Mouse (Mus musculus) midbrain, embryonic 11.5 days (tissue): ENCODE data around the gene Fcmr. TPM values are rescaled to one million over a fixed set of nuclear protein-coding genes. Genes with fewer than 3 reads are reported as not detected.
A peak's percentile ranks its signal among the peaks of the same experiment; 100 is the strongest.

ENCODE experiments used
- ATAC-seq: fragments of 200-750 bp; cut with Nextera tagmentation; 2 replicates; pipeline ENCODE4 v1.8.0; 2017; ENCODE audit warnings: moderate TSS enrichment, moderate library complexity; ENCODE audit not compliant: low FRiP score
- DNase-seq: peaks from one replicate; pipeline ENCODE4 v3.0.0; 2015; ENCODE audit warnings: low spot score; ENCODE audit errors: missing footprints
- H3K27ac ChIP-seq: fragments of 300-500 bp; sonication (generic); 2 replicates; pipeline ENCODE4 v1.5.1; 2014; ENCODE audit warnings: low read depth, low read length
- H3K27me3 ChIP-seq: fragments of 300-500 bp; sonication (generic); 2 replicates; pipeline ENCODE4 v1.6.1; 2014; ENCODE audit warnings: mild to moderate bottlenecking, low read length, moderate library complexity, mixed read lengths; ENCODE audit not compliant: control insufficient read depth, insufficient read depth
- H3K36me3 ChIP-seq: fragments of 300-500 bp; sonication (generic); 2 replicates; pipeline ENCODE4 v1.6.1; 2014; ENCODE audit warnings: mild to moderate bottlenecking, low read length, moderate library complexity, mixed read lengths; ENCODE audit not compliant: control insufficient read depth, insufficient read depth
- H3K4me1 ChIP-seq: fragments of 300-500 bp; sonication (generic); 2 replicates; pipeline ENCODE4 v1.6.1; 2014; ENCODE audit warnings: low read length; ENCODE audit not compliant: control insufficient read depth, insufficient read depth
- H3K4me2 ChIP-seq: fragments of 300-500 bp; sonication (generic); 2 replicates; pipeline ENCODE4 v1.6.1; 2014; ENCODE audit warnings: mild to moderate bottlenecking, moderate library complexity
- H3K4me3 ChIP-seq: fragments of 300-500 bp; sonication (generic); 2 replicates; pipeline ENCODE4 v1.5.1; 2014; ENCODE audit warnings: low read depth, low read length
- H3K9ac ChIP-seq: fragments of 300-500 bp; sonication (generic); 2 replicates; pipeline ENCODE4 v1.6.1; 2014; ENCODE audit warnings: low read length
- H3K9me3 ChIP-seq: fragments of 300-500 bp; sonication (generic); 2 replicates; pipeline ENCODE4 v1.6.1; 2016; ENCODE audit warnings: low read length; ENCODE audit not compliant: control insufficient read depth
- WGBS: fragments of 180-500 bp; shearing (Covaris S2); extraction: QIAGEN DNeasy Blood & Tissue Kit; methylation state at CpG from one replicate; pipeline ENCODE4 v1.1.7; 2014; 5-methylcytosine and 5-hydroxymethylcytosine counted together
- polyA plus RNA-seq: library from polyadenylated mRNA; unstranded; fragments of >200 nt; fragmentation: Nextera tagmentation; extraction: Ambion mirVana; gene quantifications from 2 replicates; pipeline ENCODE4 v1.2.1, GENCODE M21; 2014

Fcmr gene
- polyA plus RNA-seq, 1 experiment from 2014 or later = 0.27 TPM

- no peaks in the 10 kb centered on the region for H3K36me3 ChIP-seq
- no peak overlapping the region for H3K4me2 ChIP-seq
- H3K27ac ChIP-seq = no peak overlapping the region
- DNase-seq (peak; percentile 85), ATAC-seq (no peak)
- H3K9ac ChIP-seq = no peak overlapping the region
- no peaks in the 10 kb centered on the region for H3K9me3 ChIP-seq
- no peaks in the 10 kb centered on the region for H3K27me3 ChIP-seq
- H3K4me1 ChIP-seq = no peaks in the 10 kb centered on the region; the same call in 1 of the 2 replicates
- H3K4me3 ChIP-seq = no peak overlapping the region
- 83% methylated on average over 9 of the region's 9 CpGs for WGBS
These were observed 10.7 kb upstream of the Fcmr start for GRCm38 (mm10) chr1:130854819-130855218.

- H3K27ac ChIP-seq = no peak overlapping the region
- no peaks in the 10 kb centered on the region for H3K9me3 ChIP-seq
- no peak overlapping the region for H3K4me3 ChIP-seq
- no peak overlapping the region for H3K4me2 ChIP-seq
- DNase-seq (no peak), ATAC-seq (no peak)
- 83% methylated on average over 2 of the region's 2 CpGs for WGBS
- H3K4me1 ChIP-seq = no peaks in the 10 kb centered on the region; the same call in 1 of the 2 replicates
- H3K27me3 ChIP-seq = no peaks in the 10 kb centered on the region
- no peak overlapping the region for H3K9ac ChIP-seq
- H3K36me3 ChIP-seq = no peaks in the 10 kb centered on the region
These were observed 9.7 kb upstream of the Fcmr start for GRCm38 (mm10) chr1:130855723-130856122.

- Histone ChIP-seq H3K9me3 (no peaks in the 10 kb centered on the region), H3K27ac (no peak overlapping the region), H3K4me2 (no peak overlapping the region), H3K4me1 (no peaks in the 10 kb centered on the region; the same call in 1 of the 2 replicates), H3K4me3 (no peak overlapping the region), H3K9ac (no peak overlapping the region), H3K27me3 (no peaks in the 10 kb centered on the region), H3K36me3 (no peaks in the 10 kb centered on the region)
- no peak for ATAC-seq
- no peak for DNase-seq
- WGBS = 92% methylated on average over 4 of the region's 4 CpGs
These were observed 8.0 kb upstream of the Fcmr start for GRCm38 (mm10) chr1:130857456-130857855.

- no peaks in the 10 kb centered on the region for H3K27me3 ChIP-seq
- H3K27ac ChIP-seq = no peak overlapping the region
- H3K4me2 ChIP-seq = no peak overlapping the region
- WGBS = 86% methylated on average over 4 of the region's 4 CpGs
- no peaks in the 10 kb centered on the region for H3K4me1 ChIP-seq
- ATAC-seq (no peak), DNase-seq (no peak)
- no peak overlapping the region for H3K9ac ChIP-seq
- no peak overlapping the region for H3K4me3 ChIP-seq
- H3K9me3 ChIP-seq = no peaks in the 10 kb centered on the region
- no peaks in the 10 kb centered on the region for H3K36me3 ChIP-seq
These were observed 1.2 kb upstream of the Fcmr start for GRCm38 (mm10) chr1:130864238-130864637.

- Histone ChIP-seq H3K36me3 (no peaks in the 10 kb centered on the region), H3K4me3 (no peak overlapping the region), H3K27ac (no peak overlapping the region), H3K9ac (no peak overlapping the region), H3K4me2 (no peak overlapping the region), H3K9me3 (no peaks in the 10 kb centered on the region), H3K27me3 (no peaks in the 10 kb centered on the region), H3K4me1 (no peaks in the 10 kb centered on the region)
- ATAC-seq (no peak), DNase-seq (no peak)
- 88% methylated on average over 5 of the region's 5 CpGs for WGBS
These were observed 728 bp upstream of the Fcmr start for GRCm38 (mm10) chr1:130864741-130865140.

- WGBS = 98% methylated on average over 2 of the region's 2 CpGs
- no peaks in the 10 kb centered on the region; the same call in 1 of the 2 replicates for H3K4me1 ChIP-seq
- ATAC-seq (no peak), DNase-seq (no peak)
- no peaks in the 10 kb centered on the region for H3K9me3 ChIP-seq
- no peak overlapping the region for H3K4me2 ChIP-seq
- no peak overlapping the region for H3K4me3 ChIP-seq
- H3K27ac ChIP-seq = no peak overlapping the region
- no peaks in the 10 kb centered on the region for H3K36me3 ChIP-seq
- no peak overlapping the region for H3K9ac ChIP-seq
- H3K27me3 ChIP-seq = peaks cover 5% of the 10 kb centered on the region
These were observed 7.4 kb downstream of the Fcmr start for GRCm38 (mm10) chr1:130872912-130873311.

- Histone ChIP-seq H3K36me3 (no peaks in the 10 kb centered on the region), H3K9me3 (no peaks in the 10 kb centered on the region), H3K4me3 (no peak overlapping the region), H3K4me1 (peaks cover 5% of the 10 kb centered on the region), H3K9ac (no peak overlapping the region), H3K27ac (no peak overlapping the region), H3K27me3 (peaks cover 11% of the 10 kb centered on the region), H3K4me2 (no peak overlapping the region)
- DNase-seq (peak; percentile 89), ATAC-seq (peak; percentile 43; the same call in 1 of the 2 replicates)
- WGBS = 49% methylated on average over 3 of the region's 3 CpGs
These were observed 9.7 kb downstream of the Fcmr start for GRCm38 (mm10) chr1:130875139-130875538.

GRCm38 (mm10) chr1:130875910-130876309 is 10.4 kb downstream of the Fcmr start:
- WGBS = 81% methylated on average over 3 of the region's 3 CpGs
- H3K4me1 ChIP-seq = peaks cover 5% of the 10 kb centered on the region
- no peaks in the 10 kb centered on the region for H3K36me3 ChIP-seq

DNA sequence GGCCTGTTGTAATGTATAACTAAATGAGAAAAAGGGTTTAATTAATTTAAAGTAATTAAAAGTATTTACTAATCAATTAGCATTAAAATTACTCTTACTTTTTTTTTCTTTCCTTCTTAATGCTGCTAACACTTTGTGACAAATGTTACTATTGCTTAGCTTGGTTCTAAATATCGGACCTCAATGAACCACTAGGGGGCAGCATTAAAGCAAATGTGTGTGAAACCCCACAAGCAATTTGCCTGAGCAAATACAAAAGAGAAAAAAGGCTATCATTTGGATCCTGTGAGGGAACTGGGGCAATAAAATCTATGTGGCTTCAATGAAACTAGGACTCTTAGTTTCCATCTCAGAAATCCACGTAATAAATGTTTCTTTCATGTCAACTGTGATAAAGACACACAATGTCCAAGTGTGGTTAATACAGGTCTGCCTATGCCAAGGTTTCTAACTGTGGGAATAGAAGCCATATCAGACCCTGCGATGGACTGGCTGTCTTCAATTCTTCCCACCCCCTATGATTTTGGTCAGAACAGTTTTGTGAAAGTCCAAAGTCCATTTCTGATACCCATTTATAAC is 11.6 kb downstream of the Fcmr start:
- H3K4me1 ChIP-seq = peaks cover 5% of the 10 kb centered on the region
- no peak overlapping the region for H3K4me3 ChIP-seq
- H3K9me3 ChIP-seq = no peaks in the 10 kb centered on the region
- peaks cover 11% of the 10 kb centered on the region for H3K27me3 ChIP-seq
- H3K27ac ChIP-seq = no peak overlapping the region
- no peak overlapping the region for H3K4me2 ChIP-seq
- ATAC-seq (no peak), DNase-seq (peak; percentile 92)
- WGBS = 21% methylated on average over 3 of the region's 3 CpGs
- H3K36me3 ChIP-seq = no peaks in the 10 kb centered on the region
- H3K9ac ChIP-seq = no peak overlapping the region

More at GRCm38 (mm10) chr1:130875910-130876309, 10.4 kb downstream of the Fcmr start:
- ATAC-seq (no peak), DNase-seq (no peak)
- Histone ChIP-seq H3K4me2 (no peak overlapping the region), H3K27me3 (peaks cover 11% of the 10 kb centered on the region), H3K9me3 (no peaks in the 10 kb centered on the region), H3K27ac (no peak overlapping the region), H3K4me3 (no peak overlapping the region), H3K9ac (no peak overlapping the region)
